Mouse (Mus musculus) ovary, postnatal 10 days (tissue): ENCODE results near the gene Echdc1.
A peak's percentile ranks its signal among the peaks of the same experiment; 100 is the strongest.
"Not testable (repeated sequence)": the region's sequence is repeated elsewhere in the genome, so short reads cannot be mapped to it uniquely, and the experiment has no call there.

ENCODE experiments used
- DNase-seq: peaks from one replicate; pipeline ENCODE4 v3.0.0; 2022; ENCODE audit warnings: low spot score

Gene Echdc1

GRCm38 (mm10) chr10:29313064-29313638, at the start of gene Echdc1:
Gene Echdc1 (plus strand): TSS chr10:29313166.
- peak; percentile 64 for DNase-seq

- no peak for DNase-seq
Observed at GRCm38 (mm10) chr10:29281736-29282135, 31.2 kb upstream of the Echdc1 start.

GRCm38 (mm10) chr10:29285757-29286156, 27.2 kb upstream of the Echdc1 start:
- no peak for DNase-seq

GRCm38 (mm10) chr10:29302230-29302629, 10.7 kb upstream of the Echdc1 start:
- DNase-seq = no peak

- no peak for DNase-seq
Observed at GRCm38 (mm10) chr10:29311480-29312219, 1.3 kb upstream of the Echdc1 start.

- no peak for DNase-seq
Observed at GRCm38 (mm10) chr10:29313905-29314304, 939 bp downstream of the Echdc1 start.

GRCm38 (mm10) chr10:29324817-29325216, 11.9 kb downstream of the Echdc1 start:
- DNase-seq = no peak

GRCm38 (mm10) chr10:29333836-29334235, 20.9 kb downstream of the Echdc1 start:
- DNase-seq = no peak

- no peak for DNase-seq
Observed at GRCm38 (mm10) chr10:29338355-29339056, 25.5 kb downstream of the Echdc1 start.

GRCm38 (mm10) chr10:29344232-29344631, 31.3 kb downstream of the Echdc1 start:
- no peak for DNase-seq

GRCm38 (mm10) chr10:29346638-29347037, 33.7 kb downstream of the Echdc1 start:
- DNase-seq = no peak

GRCm38 (mm10) chr10:29351420-29351819, 38.5 kb downstream of the Echdc1 start:
- DNase-seq = no peak

GRCm38 (mm10) chr10:29352575-29352974, 39.6 kb downstream of the Echdc1 start:
- no peak for DNase-seq

GRCm38 (mm10) chr10:29354183-29354582, 41.2 kb downstream of the Echdc1 start:
- no peak for DNase-seq

- no peak for DNase-seq
Observed at GRCm38 (mm10) chr10:29361095-29361463, 48.1 kb downstream of the Echdc1 start.

- peak; percentile 87 for DNase-seq
Observed at GRCm38 (mm10) chr10:29361464-29362196, 48.7 kb downstream of the Echdc1 start.

- no peak for DNase-seq
Observed at GRCm38 (mm10) chr10:29362197-29362900, 49.4 kb downstream of the Echdc1 start, which contains the start of gene Rnf146. Gene Rnf146 (minus strand): TSS chr10:29362442.

- DNase-seq = no peak
Observed at GRCm38 (mm10) chr10:29374065-29374464, 61.1 kb downstream of the Echdc1 start.

GRCm38 (mm10) chr10:29381558-29381957, 68.6 kb downstream of the Echdc1 start:
- no peak for DNase-seq

- not testable (repeated sequence) for DNase-seq
Observed at GRCm38 (mm10) chr10:29394890-29395289, 81.9 kb downstream of the Echdc1 start.
